17 mouse cellular contexts compared by ENCODE assay signal in the genomic region with DNA sequence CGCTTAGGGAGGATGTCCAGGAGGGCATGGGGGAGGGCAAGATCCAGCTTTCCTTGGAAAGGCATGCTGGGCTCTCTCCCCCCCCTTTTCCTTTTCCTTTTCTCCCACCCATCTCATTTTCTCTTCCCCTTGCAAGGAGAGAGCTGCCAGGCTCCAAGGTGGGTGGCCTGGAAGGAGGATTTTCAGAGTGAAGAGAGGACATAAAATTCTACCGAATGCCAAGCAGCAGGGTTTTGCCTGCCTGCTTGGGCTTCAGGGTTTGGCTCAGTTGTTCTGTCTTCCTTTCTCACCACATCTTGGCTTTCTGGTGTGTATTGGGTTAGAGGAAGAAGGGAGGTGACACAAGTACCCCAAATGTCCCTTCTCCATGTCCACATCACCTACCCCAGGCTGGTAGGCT. TPM values are rescaled to one million over a fixed set of nuclear protein-coding genes. Genes with fewer than 3 reads are reported as not detected.
"Had no signal": no experiment of that assay in that cellular context is flagged by ENCODE, and none has a peak within 500 bp of the region (broad histone marks: within the 10 kb centered on the region; RNA-seq: fewer than 3 reads in every experiment).

No protein-coding gene starts in this region.

- ATAC-seq: liver, postnatal 0 days had no signal

- H3K9me3 ChIP-seq: limb, embryonic 12.5 days; liver, embryonic 13.5 days; lung, embryonic 15.5 days; midbrain, embryonic 12.5 days; stomach, embryonic 15.5 days had no signal

- H3K27ac ChIP-seq: limb, embryonic 12.5 days; liver, embryonic 13.5 days; lung, embryonic 15.5 days; macrophage; stomach, embryonic 15.5 days had no signal

- H3K4me3 ChIP-seq: limb, embryonic 12.5 days; liver, embryonic 13.5 days; lung, embryonic 15.5 days; megakaryocyte, embryonic 14.5 days; midbrain, embryonic 12.5 days; stomach, embryonic 15.5 days had no signal

- H3K9ac ChIP-seq: limb, embryonic 12.5 days; liver, embryonic 13.5 days; liver, postnatal 0 days; lung, embryonic 15.5 days; midbrain, embryonic 12.5 days; stomach, embryonic 15.5 days had no signal

- H3K4me1 ChIP-seq: limb, embryonic 12.5 days; liver, embryonic 13.5 days; lung, embryonic 15.5 days; megakaryocyte, embryonic 14.5 days; stomach, embryonic 15.5 days had no signal

- H3K36me3 ChIP-seq: limb, embryonic 12.5 days; liver, embryonic 13.5 days; lung, embryonic 15.5 days; midbrain, embryonic 12.5 days; stomach, embryonic 15.5 days had no signal

- H3K4me2 ChIP-seq: limb, embryonic 12.5 days; liver, embryonic 13.5 days; lung, embryonic 15.5 days; midbrain, embryonic 12.5 days; stomach, embryonic 15.5 days had no signal

- DNase-seq: kidney, adult 18-20 months; kidney, postnatal 10 days; kidney, postnatal 4 days; liver; liver, embryonic 13.5 days; liver, postnatal 0 days; lung, postnatal 14 days; retina, postnatal 1 day; right cerebral cortex, postnatal 4 days; thymus, adult 2 months; thymus, postnatal 25 days had no signal

- H3K27me3 ChIP-seq: lung, embryonic 15.5 days; midbrain, embryonic 12.5 days; stomach, embryonic 15.5 days had no signal

RNA-seq across cellular contexts. Expression of a gene that starts 16.0 kb away (rescaled TPM):
- polyA plus RNA-seq: macrophage had no signal

RNA-seq across cellular contexts. Expression of a gene that starts 52.4 kb away (rescaled TPM):
- polyA plus RNA-seq: liver, postnatal 0 days had no signal
